Mouse (Mus musculus): ENCODE data around the gene Shd.
A peak's percentile ranks its signal among the peaks of the same experiment; 100 is the strongest.

DNA sequence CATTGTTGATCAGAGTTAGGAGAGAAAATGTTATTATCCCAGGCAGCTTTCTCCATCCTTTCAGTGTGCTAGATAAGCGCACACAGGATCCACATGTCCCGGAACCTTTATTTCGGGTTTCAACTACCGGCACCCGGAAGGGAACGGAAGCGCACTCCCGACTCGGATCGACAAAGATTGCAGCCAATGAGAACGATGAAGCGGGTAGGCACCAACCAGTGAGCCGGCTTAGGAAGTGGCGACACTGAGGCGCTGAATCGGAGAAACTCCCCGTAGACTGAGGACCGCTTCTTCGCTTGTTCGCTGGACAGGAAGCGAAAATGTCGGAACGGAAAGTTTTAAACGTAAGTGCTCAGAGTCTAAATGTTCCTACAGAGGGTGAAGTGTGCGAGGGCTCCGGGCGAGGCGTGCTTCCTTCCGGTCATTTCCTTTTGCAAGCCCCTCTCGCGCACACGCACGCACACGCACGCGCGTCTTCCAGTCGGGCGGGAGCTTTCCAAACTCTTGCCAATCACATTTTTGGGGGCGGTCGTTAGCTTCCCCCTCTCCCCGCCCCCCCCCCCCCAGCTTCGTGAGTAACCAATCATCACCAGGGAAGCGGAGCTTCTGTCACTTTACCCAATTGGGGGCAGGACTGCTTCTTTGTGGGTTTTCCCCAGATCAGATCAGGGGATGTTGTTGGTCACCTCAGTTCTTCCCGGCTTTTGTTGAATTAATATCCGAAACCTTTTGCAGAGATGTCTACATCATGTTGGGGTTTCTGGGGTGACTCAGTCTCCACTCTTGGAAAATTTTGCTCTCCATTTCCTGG, 11.1 kb upstream of the Shd start, which contains the start of gene Yju2:
- TF ChIP-seq POLR2A (IDR thresholded peaks at IDR 0.05; ENCODE audit: borderline replicate concordance, insufficient read depth, low read length) (peak; percentile 68; the same call in 1 of the 2 replicates), CTCF (IDR thresholded peaks at IDR 0.05; ENCODE audit: borderline replicate concordance, insufficient read depth, low read depth, low read length) (no peak)
